8 mouse cellular contexts compared by ENCODE assay signal in genomic region chr10:75591211-75591894, GRCm38 (mm10). TPM values are rescaled to one million over a fixed set of nuclear protein-coding genes. Genes with fewer than 3 reads are reported as not detected.
DNase-seq lines count a peak whose midpoint lies in the region; ATAC-seq and TF ChIP-seq lines count a peak whose summit lies in the region.

No protein-coding gene starts in this region.

- H3K9ac ChIP-seq in liver, postnatal 0 days (replicated peaks): peak overlapping the region; percentile 28; the same call in 1 of the 2 replicates
- no peak overlapping the region for H3K9ac ChIP-seq in hindbrain, embryonic 12.5 days

- peak; percentile 36; the same call in 1 of the 2 replicates for TF ChIP-seq EP300 in liver, postnatal 0 days (IDR thresholded peaks at IDR 0.05; ENCODE audit: low read depth)

- H3K27ac ChIP-seq in liver, postnatal 0 days (ENCODE audit: low read depth): peak overlapping the region; percentile 87
- H3K27ac ChIP-seq in hindbrain, embryonic 12.5 days: no peak overlapping the region

- peaks cover 6% of the 10 kb centered on the region; the same call in 1 of the 2 replicates for H3K4me1 ChIP-seq in liver, postnatal 0 days (ENCODE audit: insufficient read depth)
- H3K4me1 ChIP-seq in hindbrain, embryonic 12.5 days: peaks cover 9% of the 10 kb centered on the region

- no peaks in the 10 kb centered on the region for H3K9me3 ChIP-seq in liver, postnatal 0 days (ENCODE audit: low read length)
- no peaks in the 10 kb centered on the region for H3K9me3 ChIP-seq in hindbrain, embryonic 12.5 days (replicated peaks)

- TF ChIP-seq CTCF in liver, postnatal 0 days (IDR thresholded peaks at IDR 0.05; ENCODE audit: low read depth): no peak

- peak; percentile 64 for ATAC-seq in liver, postnatal 0 days
- ATAC-seq in hindbrain, embryonic 12.5 days (ENCODE audit: low FRiP score): no peak
- ATAC-seq in cerebellum, adult (ENCODE audit: insufficient number of reproducible peaks, low FRiP score, low TSS enrichment): no peak

- 0 out of 2 replicates have a peak overlapping the region, but pooled peaks have one; percentile 0 for H3K4me3 ChIP-seq in liver, postnatal 0 days (ENCODE audit: low read depth, low read length)
- H3K4me3 ChIP-seq in hindbrain, embryonic 12.5 days: no peak overlapping the region

- 42% methylated on average over 12 of the region's 12 CpGs for WGBS in liver, postnatal 0 days (ENCODE audit: insufficient replicate concordance)
- WGBS in hindbrain, embryonic 12.5 days: 79% methylated on average over 12 of the region's 12 CpGs

- no peaks in the 10 kb centered on the region for H3K36me3 ChIP-seq in liver, postnatal 0 days (replicated peaks; ENCODE audit: insufficient read depth, low read length)
- no peaks in the 10 kb centered on the region for H3K36me3 ChIP-seq in hindbrain, embryonic 12.5 days

- peak; percentile 17 for DNase-seq in right cerebral cortex, adult 18-20 months
- DNase-seq in right cerebral cortex, postnatal 4 days: no peak
- DNase-seq in heart, postnatal 25 days (ENCODE audit: low spot score): peak; percentile 44
- peak; percentile 69 for DNase-seq in liver, postnatal 0 days
- peak; percentile 55 to 63 for DNase-seq in spleen, postnatal 14 days (ENCODE audit: low spot score in 2 of 2)
- DNase-seq in cerebellum, adult 11-12 months: no peak

- intact Hi-C loops in heart, postnatal 25 days (cut with DNase I): no loop called here

- no peaks in the 10 kb centered on the region for H3K27me3 ChIP-seq in liver, postnatal 0 days (ENCODE audit: insufficient read depth, low read length)
- H3K27me3 ChIP-seq in hindbrain, embryonic 12.5 days: no peaks in the 10 kb centered on the region

- H3K4me2 ChIP-seq in liver, postnatal 0 days (ENCODE audit: low read depth, low read length): peak overlapping the region; percentile 50
- no peak overlapping the region for H3K4me2 ChIP-seq in hindbrain, embryonic 12.5 days (replicated peaks)

RNA-seq across cellular contexts. Expression of gene Ggt5, which starts 2.2 kb away (rescaled TPM):
- 1 to 10 TPM; 5.3 to 6.9 TPM for total RNA-seq in heart, postnatal 25 days (2021)
- polyA plus RNA-seq in liver, postnatal 0 days (2015; fragmentation: Nextera tagmentation; extraction: Ambion mirVana): 0.81 and 1.4 TPM in 2 replicates
- 1.1 and 2.1 TPM in 2 replicates for polyA plus RNA-seq in hindbrain, embryonic 12.5 days (2016; fragmentation: Nextera tagmentation; extraction: Ambion mirVana)

RNA-seq across cellular contexts. Expression of gene Ggt1, which starts 29.9 kb away (rescaled TPM):
- total RNA-seq in heart, postnatal 25 days (2021): not detected
- polyA plus RNA-seq in liver, postnatal 0 days (2015; fragmentation: Nextera tagmentation; extraction: Ambion mirVana): 27.4 and 28.6 TPM in 2 replicates
- 1.1 and 2.0 TPM in 2 replicates for polyA plus RNA-seq in hindbrain, embryonic 12.5 days (2016; fragmentation: Nextera tagmentation; extraction: Ambion mirVana)

RNA-seq across cellular contexts. Expression of gene Lrrc75b, which starts 31.2 kb away (rescaled TPM):
- 1 to 10 TPM in 1 of 2 experiments, under 1 TPM in 1; 0.67 to 1.6 TPM for total RNA-seq in heart, postnatal 25 days (2021)
- 0.05 and 0.06 TPM in 2 replicates for polyA plus RNA-seq in liver, postnatal 0 days (2015; fragmentation: Nextera tagmentation; extraction: Ambion mirVana)
- polyA plus RNA-seq in hindbrain, embryonic 12.5 days (2016; fragmentation: Nextera tagmentation; extraction: Ambion mirVana): 14.6 and 15.4 TPM in 2 replicates

RNA-seq across cellular contexts. Expression of gene Susd2, which starts 52.5 kb away (rescaled TPM):
- total RNA-seq in heart, postnatal 25 days (2021): 1 to 10 TPM; 1.6 to 2.0 TPM
- polyA plus RNA-seq in liver, postnatal 0 days (2015; fragmentation: Nextera tagmentation; extraction: Ambion mirVana): 1.6 TPM in 2 replicates
- 2.8 TPM in 2 replicates for polyA plus RNA-seq in hindbrain, embryonic 12.5 days (2016; fragmentation: Nextera tagmentation; extraction: Ambion mirVana)

Comparison
In these comparisons a context has a peak if more than half of its experiments do, and no peak if none do; other contexts are left out.
1. DNase-seq: peak in right cerebral cortex, adult 18-20 months (single experiment), heart, postnatal 25 days (single experiment), liver, postnatal 0 days (single experiment) and spleen, postnatal 14 days (2 of 2); none in right cerebral cortex, postnatal 4 days (single experiment) and cerebellum, adult 11-12 months (single experiment).
2. RNA of gene Lrrc75b, which starts 31.2 kb away (polyA plus RNA-seq): 14.6 to 15.4 TPM in hindbrain, embryonic 12.5 days; 0.05 to 0.06 TPM in liver, postnatal 0 days; every median in the first group is over 10 times any median in the second.